Mouse (Mus musculus) olfactory bulb, adult 2 months (tissue): ENCODE results near the gene Ms4a15.

Source experiments
- CTCF ChIP-seq: fragments of 200-500 bp; IDR thresholded peaks from 2 replicates; pipeline ENCODE4 v1.5.1; 2012; ENCODE audit warnings: low read depth, mild to moderate bottlenecking, low read length, moderate library complexity; ENCODE audit not compliant: insufficient read depth
- POLR2A ChIP-seq: fragments of 200-500 bp; IDR thresholded peaks from 2 replicates; pipeline ENCODE4 v1.6.1; 2012; ENCODE audit warnings: mild to moderate bottlenecking, low read depth, low read length, moderate library complexity; ENCODE audit not compliant: insufficient read depth

- no peak for TF ChIP-seq CTCF
- TF ChIP-seq POLR2A, result no peak
Measured at GRCm38 (mm10) chr19:10993150-10993549, at the start of gene Ms4a15.
